Mouse (Mus musculus) E14TG2a.4 (cell line): ENCODE measurements at regions not wholly inside any gene's neighbourhood (a gene's known extent, or its start where the extent isn't known, plus 50 kb on each side); places are given as distances from the start of the nearest gene placed in this dataset.
"Not testable (repeated sequence)": the region's sequence is repeated elsewhere in the genome, so short reads cannot be mapped to it uniquely, and the experiment has no call there.

ENCODE experiments used
- H3K27me3 ChIP-seq: 2 replicates; pipeline ENCODE4 v1.6.1; 2014; ENCODE audit warnings: low read length, control low read depth; ENCODE audit not compliant: insufficient read depth
- H3K36me3 ChIP-seq: 2 replicates; pipeline ENCODE4 v1.6.1; 2014; ENCODE audit warnings: low read length, control low read depth; ENCODE audit not compliant: insufficient read depth
- H3K4me1 ChIP-seq: replicated peaks from 2 replicates; pipeline ENCODE4 v1.6.1; 2014; ENCODE audit warnings: low read depth, low read length, control low read depth
- H3K4me3 ChIP-seq: replicated peaks from 2 replicates; pipeline ENCODE4 v1.5.1; 2014; ENCODE audit warnings: mild to moderate bottlenecking, low read length
- H3K9me3 ChIP-seq: 2 replicates; pipeline ENCODE4 v1.6.1; 2014; ENCODE audit warnings: low read length, control low read depth
- CTCF ChIP-seq: conservative IDR thresholded peaks from 2 replicates; pipeline ENCODE4 v1.5.1; 2014; ENCODE audit warnings: low read length
- NANOG ChIP-seq: IDR thresholded peaks from 2 replicates; pipeline ENCODE4 v1.6.1; 2014; ENCODE audit warnings: borderline replicate concordance, low read length, mixed read lengths
- POU5F1 ChIP-seq: IDR thresholded peaks from 2 replicates; pipeline ENCODE4 v1.6.1; 2014; ENCODE audit warnings: low read length, borderline replicate concordance

DNA sequence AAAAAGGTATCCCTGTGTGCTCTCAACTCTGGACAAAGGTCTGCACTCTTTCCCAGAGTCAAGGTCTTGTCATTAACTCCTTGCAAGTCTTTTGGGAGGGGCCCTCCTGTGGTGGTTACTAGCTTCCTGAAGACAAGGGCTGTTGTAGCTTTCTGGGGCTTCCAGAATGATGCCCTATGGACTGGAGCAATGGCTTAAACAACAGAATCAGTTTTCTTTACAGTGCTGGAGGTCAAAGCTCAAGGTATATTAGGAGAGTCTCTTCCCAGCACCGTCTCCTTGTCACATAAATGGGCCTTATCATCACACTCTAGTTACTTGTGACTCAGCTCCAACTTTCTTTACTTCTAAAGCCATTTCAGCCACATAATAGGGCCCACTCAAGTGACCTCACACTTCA lies 360.6 kb upstream of the Klhl29 start:
- Histone ChIP-seq H3K27me3 (no peaks in the 10 kb centered on the region), H3K9me3 (no peaks in the 10 kb centered on the region), H3K36me3 (no peaks in the 10 kb centered on the region), H3K4me1 (no peaks in the 10 kb centered on the region), H3K4me3 (no peak overlapping the region)
- no peak for TF ChIP-seq NANOG
- TF ChIP-seq POU5F1 = no peak
- no peak for TF ChIP-seq CTCF

DNA sequence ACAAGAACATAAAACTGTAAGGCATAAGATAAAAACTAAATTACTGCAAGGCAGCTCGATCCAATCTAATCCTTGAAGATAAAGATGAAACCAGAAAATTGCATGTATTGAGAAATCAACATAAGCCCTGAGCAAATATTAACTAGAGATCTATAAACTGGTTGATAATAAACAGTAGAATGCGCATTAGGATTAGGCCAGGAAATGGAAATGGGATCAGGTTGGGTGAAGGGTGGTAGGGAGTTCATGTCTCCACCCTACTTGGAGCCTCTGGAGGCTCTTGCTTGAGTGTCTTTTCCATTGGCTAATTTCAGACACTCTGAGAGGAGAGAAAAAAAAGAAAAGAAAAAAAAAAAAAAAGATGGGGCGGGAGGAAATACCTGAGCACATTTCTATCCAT lies 359.4 kb upstream of the Klhl29 start:
- no peaks in the 10 kb centered on the region for H3K4me1 ChIP-seq
- H3K9me3 ChIP-seq = no peaks in the 10 kb centered on the region
- no peaks in the 10 kb centered on the region for H3K27me3 ChIP-seq
- H3K4me3 ChIP-seq = no peak overlapping the region
- TF ChIP-seq CTCF (no peak), POU5F1 (no peak), NANOG (no peak)
- H3K36me3 ChIP-seq = no peaks in the 10 kb centered on the region

DNA sequence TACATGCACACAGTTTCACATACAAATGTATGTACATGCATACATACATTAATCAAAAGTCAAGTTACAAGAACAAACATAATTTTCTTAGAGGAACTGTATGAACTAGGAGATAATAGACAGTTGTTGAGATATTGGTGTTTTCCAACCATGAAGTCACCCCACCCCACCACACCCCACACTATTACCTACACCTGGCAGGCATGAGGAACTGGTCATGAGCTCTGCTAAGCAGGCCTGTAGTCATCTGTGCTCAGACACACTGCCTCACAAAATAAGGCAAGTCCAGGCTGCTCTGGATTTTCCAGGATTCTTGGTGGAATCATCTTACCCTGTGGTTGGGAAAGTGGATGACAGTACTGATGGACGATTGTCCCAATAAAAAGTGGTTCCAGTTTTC lies 347.6 kb upstream of the Klhl29 start:
- no peaks in the 10 kb centered on the region for H3K9me3 ChIP-seq
- H3K36me3 ChIP-seq = no peaks in the 10 kb centered on the region
- TF ChIP-seq POU5F1 (no peak), CTCF (no peak), NANOG (no peak)
- no peak overlapping the region for H3K4me3 ChIP-seq
- no peaks in the 10 kb centered on the region for H3K27me3 ChIP-seq
- no peaks in the 10 kb centered on the region for H3K4me1 ChIP-seq

DNA sequence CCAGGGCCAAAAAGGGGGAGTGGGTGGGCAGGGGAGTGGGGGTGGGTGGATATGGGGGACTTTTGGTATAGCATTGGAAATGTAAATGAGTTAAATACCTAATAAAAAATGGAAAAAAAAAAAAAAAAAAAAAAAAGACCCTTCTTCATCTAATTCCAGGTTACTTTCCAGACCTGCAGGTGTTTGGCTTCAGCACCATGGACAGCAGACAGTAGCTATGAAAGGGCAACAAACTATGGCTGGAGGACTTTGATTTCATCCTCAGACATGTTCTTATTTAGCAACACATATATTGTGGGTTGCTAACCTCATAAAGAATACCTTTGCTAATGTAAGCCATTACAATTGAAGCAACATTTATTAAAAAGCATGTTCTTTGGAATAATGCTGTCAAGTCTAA lies 342.0 kb upstream of the Klhl29 start:
- H3K4me3 ChIP-seq, H3K36me3 ChIP-seq, H3K4me1 ChIP-seq, H3K9me3 ChIP-seq, H3K27me3 ChIP-seq: not testable (repeated sequence)

DNA sequence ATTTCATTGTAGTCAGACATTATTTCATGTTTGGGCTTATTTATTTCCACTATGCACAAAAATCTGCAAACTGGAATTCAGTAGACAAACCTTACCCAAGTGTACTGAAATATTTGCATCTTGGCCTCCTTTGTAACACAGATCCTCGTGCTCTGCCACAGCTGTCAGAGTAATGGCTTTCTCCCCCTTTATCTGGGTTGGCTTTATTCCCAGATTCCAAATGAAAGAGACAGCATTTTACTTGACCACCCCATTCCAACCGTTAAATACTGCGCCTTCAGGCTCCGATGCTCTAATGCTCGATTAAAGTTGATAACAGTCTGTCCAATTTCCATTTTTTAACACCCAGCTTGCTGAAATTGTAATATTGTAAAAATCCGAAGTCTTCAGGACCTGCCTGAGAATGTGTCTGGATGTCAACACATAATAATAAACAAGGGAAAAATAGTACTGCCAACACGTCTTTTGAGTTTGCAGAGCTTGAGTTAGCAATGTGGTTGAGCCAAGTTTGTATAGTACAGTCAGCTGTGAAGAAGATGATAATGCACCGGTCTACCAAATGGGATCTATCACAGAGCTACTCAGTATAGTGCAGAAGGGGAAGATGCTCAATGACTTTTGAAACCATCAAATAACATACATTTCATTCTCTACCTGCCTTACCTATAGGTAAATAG lies 323.4 kb upstream of the Klhl29 start:
- H3K4me3 ChIP-seq = no peak overlapping the region
- TF ChIP-seq CTCF (no peak), NANOG (no peak), POU5F1 (no peak)

DNA sequence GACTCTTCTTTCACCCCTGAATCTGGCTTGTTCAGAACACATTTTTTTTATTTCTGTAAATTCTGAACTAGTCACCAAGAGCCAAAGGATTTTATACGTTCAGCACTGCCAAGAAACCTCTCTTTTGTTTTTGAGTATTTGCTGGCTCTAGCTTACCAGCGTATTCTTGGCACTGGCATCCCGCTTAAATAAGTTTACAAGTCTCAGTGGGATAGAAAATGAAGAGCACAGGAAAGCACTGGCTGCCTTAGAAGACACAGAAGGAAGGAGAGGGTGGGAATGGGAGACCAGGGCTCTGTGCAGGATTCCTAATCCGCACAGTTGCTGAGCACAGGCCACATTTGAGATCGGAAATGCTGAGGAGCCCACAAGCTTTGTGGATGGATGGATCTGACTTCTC lies 306.7 kb upstream of the Klhl29 start:
- Histone ChIP-seq H3K27me3 (no peaks in the 10 kb centered on the region), H3K4me1 (no peaks in the 10 kb centered on the region), H3K36me3 (no peaks in the 10 kb centered on the region), H3K9me3 (no peaks in the 10 kb centered on the region), H3K4me3 (no peak overlapping the region)
- TF ChIP-seq CTCF (no peak), NANOG (no peak), POU5F1 (no peak)

More for the DNA sequence above, 323.4 kb upstream of the Klhl29 start:
- H3K4me1 ChIP-seq = peaks cover 9% of the 10 kb centered on the region
- peaks cover 14% of the 10 kb centered on the region; the same call in 1 of the 2 replicates for H3K9me3 ChIP-seq
- H3K27me3 ChIP-seq = no peaks in the 10 kb centered on the region
- no peaks in the 10 kb centered on the region for H3K36me3 ChIP-seq

DNA sequence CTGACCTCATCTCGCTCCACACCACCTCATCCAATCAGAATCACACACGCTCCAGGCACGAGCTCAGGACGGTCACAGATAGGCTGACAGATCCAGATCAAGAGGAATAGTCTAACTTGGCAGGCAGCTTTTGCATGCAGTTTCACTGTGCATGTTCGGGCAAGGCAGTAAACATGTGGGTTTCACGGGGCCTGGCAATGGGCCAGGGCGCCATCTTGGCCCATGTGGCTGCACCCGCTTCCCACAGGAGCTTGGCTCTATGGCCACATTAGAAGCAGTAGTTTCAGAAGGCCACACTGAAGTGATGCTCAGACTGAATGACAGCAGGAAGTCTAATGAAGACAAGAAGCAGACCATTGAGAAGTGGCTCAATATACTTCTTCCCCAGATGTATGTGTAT lies 302.6 kb upstream of the Klhl29 start:
- H3K9me3 ChIP-seq, H3K27me3 ChIP-seq, H3K4me3 ChIP-seq, H3K36me3 ChIP-seq, H3K4me1 ChIP-seq: not testable (repeated sequence)

DNA sequence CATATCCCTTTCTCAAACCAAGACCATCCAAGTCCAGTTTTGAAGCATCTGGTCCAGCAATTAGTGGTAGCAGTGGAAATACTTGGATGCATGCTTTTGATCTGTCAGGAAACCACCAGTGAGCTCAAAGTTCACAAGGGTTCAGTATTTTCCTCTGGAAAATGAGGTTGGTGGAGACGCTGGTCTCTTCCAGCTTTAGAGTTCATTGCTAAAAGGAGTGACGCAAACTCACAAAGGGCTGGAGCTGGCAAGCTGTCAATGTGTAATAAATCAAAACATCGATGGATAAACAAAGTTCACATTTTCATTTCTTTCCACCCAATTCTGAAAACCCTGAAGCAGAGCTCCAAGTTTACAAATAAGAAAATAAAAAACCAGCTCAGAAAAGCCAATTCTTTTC lies 293.0 kb upstream of the Klhl29 start:
- H3K4me3 ChIP-seq = no peak overlapping the region
- no peaks in the 10 kb centered on the region for H3K4me1 ChIP-seq
- H3K27me3 ChIP-seq = no peaks in the 10 kb centered on the region
- TF ChIP-seq NANOG (no peak), CTCF (no peak), POU5F1 (no peak)
- no peaks in the 10 kb centered on the region for H3K36me3 ChIP-seq
- no peaks in the 10 kb centered on the region for H3K9me3 ChIP-seq

DNA sequence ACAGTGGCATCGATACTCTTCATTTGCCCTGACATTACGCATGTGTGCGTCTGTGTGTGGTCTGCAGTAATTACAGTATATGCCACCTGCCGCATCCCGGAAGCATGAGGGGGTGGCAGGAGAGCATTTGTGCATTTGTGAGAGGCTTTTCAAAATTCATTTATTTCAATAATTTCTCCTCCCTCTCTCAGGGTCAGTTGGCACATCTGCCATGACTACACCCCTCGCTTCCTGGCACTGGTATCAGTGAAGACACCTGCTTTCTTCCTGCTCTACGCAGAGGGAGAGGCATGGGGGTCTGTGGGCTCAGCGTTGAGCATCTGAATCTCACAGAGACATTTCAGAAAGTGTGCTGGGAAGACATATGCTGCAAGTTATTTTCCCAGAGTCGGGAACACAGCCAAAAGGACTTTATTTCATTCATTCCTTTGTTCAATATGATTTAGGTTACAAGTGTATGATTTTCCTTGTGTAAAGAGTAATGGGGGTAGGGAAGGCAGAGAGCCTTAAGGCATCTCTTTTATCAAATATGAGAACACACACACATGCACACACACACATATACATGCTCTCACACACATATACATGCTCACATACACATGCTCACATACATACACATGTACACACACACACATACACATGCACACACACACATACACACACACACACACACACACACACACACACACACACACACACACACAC lies 262.2 kb upstream of the Klhl29 start:
- H3K9me3 ChIP-seq = no peaks in the 10 kb centered on the region
- H3K36me3 ChIP-seq = no peaks in the 10 kb centered on the region
- no peak overlapping the region for H3K4me3 ChIP-seq
- no peaks in the 10 kb centered on the region for H3K4me1 ChIP-seq
- TF ChIP-seq CTCF (no peak), NANOG (no peak), POU5F1 (no peak)
- no peaks in the 10 kb centered on the region for H3K27me3 ChIP-seq
